Comparison of ENCODE assay signal across 24 mouse cellular contexts in the genomic region with DNA sequence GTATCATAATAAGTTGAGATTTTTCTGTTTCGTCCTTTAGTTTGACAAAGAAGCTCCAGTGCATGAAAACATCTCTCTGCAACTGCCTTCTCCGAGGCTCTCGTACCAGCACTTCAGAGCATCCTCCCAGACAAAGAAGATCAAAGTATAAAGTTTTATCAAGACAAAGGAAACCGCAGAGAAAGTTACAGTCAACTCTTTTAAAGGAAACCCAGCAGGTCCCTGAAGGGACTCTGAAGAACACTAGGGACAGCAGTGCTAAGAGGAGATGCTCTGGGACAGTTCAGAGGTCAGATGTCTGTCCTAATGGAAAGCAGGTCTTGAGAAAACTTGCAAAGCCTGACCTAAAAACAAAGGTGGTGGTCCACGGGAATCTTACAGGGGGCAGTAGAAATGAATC. TPM values are rescaled to one million over a fixed set of nuclear protein-coding genes. Genes with fewer than 3 reads are reported as not detected.
DNase-seq lines count a peak whose midpoint lies in the region; ATAC-seq and TF ChIP-seq lines count a peak whose summit lies in the region.
"Had no signal": no experiment of that assay in that cellular context is flagged by ENCODE, and none has a peak within 500 bp of the region (broad histone marks: within the 10 kb centered on the region; RNA-seq: fewer than 3 reads in every experiment).

No protein-coding gene starts in this region.

- H3K9ac ChIP-seq in intestine, postnatal 0 days (ENCODE audit: low read depth, low read length) = no peak overlapping the region
- H3K9ac ChIP-seq in intestine, embryonic 16.5 days (ENCODE audit: low read depth, low read length) = no peak overlapping the region
- H3K9ac ChIP-seq: embryonic facial prominence, embryonic 13.5 days; forebrain, embryonic 12.5 days; forebrain, embryonic 15.5 days; hindbrain, embryonic 13.5 days had no signal

- ATAC-seq in intestine, postnatal 0 days = no peak
- no peak for ATAC-seq in intestine, embryonic 16.5 days
- peak; percentile 85 for ATAC-seq in CD4-positive, CD25-positive, alpha-beta regulatory T cell, adult 4 months
- ATAC-seq: forebrain, embryonic 15.5 days; hindbrain, embryonic 16.5 days had no signal

- DNase-seq in induced T-regulatory cell, adult 2 months (ENCODE audit: low read depth) = peak; percentile 59
- no peak for DNase-seq in ovary, postnatal 14 days (ENCODE audit: low spot score)
- DNase-seq in gastrocnemius, postnatal 25 days = no peak
- no peak for DNase-seq in ovary, postnatal 36 days (ENCODE audit: low spot score)
- DNase-seq: adrenal gland, adult 2 months; adrenal gland, postnatal 14 days; cerebellum, adult 11 months; cerebellum, adult 8-10 months; cerebellum, postnatal 10 days; cerebellum, postnatal 36 days; embryo, embryonic 11 days; gastrocnemius, postnatal 10 days; heart, adult 11 months had no signal

- no peaks in the 10 kb centered on the region for H3K9me3 ChIP-seq in intestine, postnatal 0 days (ENCODE audit: control insufficient read depth)
- H3K9me3 ChIP-seq in intestine, embryonic 16.5 days (ENCODE audit: control insufficient read depth, low read length) = no peaks in the 10 kb centered on the region
- H3K9me3 ChIP-seq: embryonic facial prominence, embryonic 10.5 days; embryonic facial prominence, embryonic 13.5 days; forebrain, embryonic 12.5 days; forebrain, embryonic 15.5 days; hindbrain, embryonic 13.5 days had no signal

- no peaks in the 10 kb centered on the region for H3K27me3 ChIP-seq in intestine, postnatal 0 days (replicated peaks; ENCODE audit: control insufficient read depth, insufficient read depth, low read length)
- H3K27me3 ChIP-seq in intestine, embryonic 16.5 days (replicated peaks; ENCODE audit: control insufficient read depth, insufficient read depth, low read length) = no peaks in the 10 kb centered on the region
- H3K27me3 ChIP-seq: embryonic facial prominence, embryonic 13.5 days; forebrain, embryonic 12.5 days; forebrain, embryonic 15.5 days; hindbrain, embryonic 13.5 days had no signal

- H3K4me2 ChIP-seq in intestine, postnatal 0 days (replicated peaks; ENCODE audit: low read depth) = no peak overlapping the region
- H3K4me2 ChIP-seq in intestine, embryonic 16.5 days (ENCODE audit: low read depth, low read length) = no peak overlapping the region
- H3K4me2 ChIP-seq: embryonic facial prominence, embryonic 13.5 days; forebrain, embryonic 12.5 days; forebrain, embryonic 15.5 days; heart, embryonic 11.5 days; hindbrain, embryonic 13.5 days had no signal

- H3K36me3 ChIP-seq in intestine, postnatal 0 days (ENCODE audit: control insufficient read depth, insufficient read depth) = peaks cover 70% of the 10 kb centered on the region
- H3K36me3 ChIP-seq in intestine, embryonic 16.5 days (ENCODE audit: control insufficient read depth, insufficient read depth, low read length) = peaks cover 17% of the 10 kb centered on the region

- TF ChIP-seq CTCF in intestine, postnatal 0 days (IDR thresholded peaks at IDR 0.05; ENCODE audit: low read depth) = no peak

- no peaks in the 10 kb centered on the region for H3K4me1 ChIP-seq in intestine, postnatal 0 days (replicated peaks; ENCODE audit: control insufficient read depth, insufficient read depth, low read length)
- no peaks in the 10 kb centered on the region for H3K4me1 ChIP-seq in intestine, embryonic 16.5 days (ENCODE audit: control insufficient read depth, insufficient read depth, low read length)
- H3K4me1 ChIP-seq: embryonic facial prominence, embryonic 10.5 days; embryonic facial prominence, embryonic 13.5 days; forebrain, embryonic 12.5 days; forebrain, embryonic 15.5 days; hindbrain, embryonic 13.5 days had no signal

- no peak overlapping the region for H3K4me3 ChIP-seq in intestine, postnatal 0 days (ENCODE audit: low read depth, low read length)
- H3K4me3 ChIP-seq in intestine, embryonic 16.5 days (ENCODE audit: low read length) = no peak overlapping the region
- H3K4me3 ChIP-seq: embryonic facial prominence, embryonic 10.5 days; embryonic facial prominence, embryonic 13.5 days; erythroblast, embryonic 14.5 days; forebrain, embryonic 12.5 days; forebrain, embryonic 15.5 days; hindbrain, embryonic 13.5 days had no signal

- 0 out of 2 replicates have a peak overlapping the region, but pooled peaks have one; percentile 3 for H3K27ac ChIP-seq in intestine, postnatal 0 days (ENCODE audit: low read depth, low read length)
- H3K27ac ChIP-seq in intestine, embryonic 16.5 days (ENCODE audit: low read length) = no peak overlapping the region
- H3K27ac ChIP-seq: embryonic facial prominence, embryonic 10.5 days; embryonic facial prominence, embryonic 13.5 days; forebrain, embryonic 12.5 days; forebrain, embryonic 15.5 days; hindbrain, embryonic 13.5 days had no signal

- 88% methylated on average over 5 of the region's 5 CpGs for WGBS in intestine, postnatal 0 days
- WGBS in intestine, embryonic 16.5 days = 90% methylated on average over 5 of the region's 5 CpGs

RNA-seq across cellular contexts. Expression of a gene that starts 10.5 kb away (rescaled TPM):
- polyA plus RNA-seq in intestine, postnatal 0 days (2015; fragmentation: Nextera tagmentation; extraction: Ambion mirVana) = 21.5 and 24.5 TPM in 2 replicates
- polyA plus RNA-seq in intestine, embryonic 16.5 days (2015; fragmentation: Nextera tagmentation; extraction: Ambion mirVana) = 29.1 and 34.0 TPM in 2 replicates
- polyA plus RNA-seq in CD4-positive, CD25-positive, alpha-beta regulatory T cell, adult 4 months (2017; shearing (Covaris generic)) = 10 to 100 TPM; 36.4 to 41.7 TPM
- total RNA-seq in gastrocnemius, postnatal 25 days (2021) = 10 to 100 TPM in 1 of 2 experiments, 1 to 10 TPM in 1; 9.7 to 10.9 TPM

RNA-seq across cellular contexts. Expression of a gene that starts 11.6 kb away (rescaled TPM):
- 2.2 and 2.3 TPM in 2 replicates for polyA plus RNA-seq in intestine, postnatal 0 days (2015; fragmentation: Nextera tagmentation; extraction: Ambion mirVana)
- 5.7 and 6.7 TPM in 2 replicates for polyA plus RNA-seq in intestine, embryonic 16.5 days (2015; fragmentation: Nextera tagmentation; extraction: Ambion mirVana)
- 10 to 100 TPM in 1 of 2 experiments, 1 to 10 TPM in 1; 7.5 to 10.1 TPM for polyA plus RNA-seq in CD4-positive, CD25-positive, alpha-beta regulatory T cell, adult 4 months (2017; shearing (Covaris generic))
- 1 to 10 TPM; 3.2 to 4.3 TPM for total RNA-seq in gastrocnemius, postnatal 25 days (2021)

RNA-seq across cellular contexts. Expression of a gene that starts 29.9 kb away (rescaled TPM):
- polyA plus RNA-seq in intestine, postnatal 0 days (2015; fragmentation: Nextera tagmentation; extraction: Ambion mirVana) = 0.56 and 0.69 TPM in 2 replicates
- polyA plus RNA-seq in intestine, embryonic 16.5 days (2015; fragmentation: Nextera tagmentation; extraction: Ambion mirVana) = 1.1 and 1.2 TPM in 2 replicates
- 10 to 100 TPM; 63.7 to 66.0 TPM for polyA plus RNA-seq in CD4-positive, CD25-positive, alpha-beta regulatory T cell, adult 4 months (2017; shearing (Covaris generic))
- under 1 TPM in 1 of 2 experiments, not detected in 1; 0.11 TPM for total RNA-seq in gastrocnemius, postnatal 25 days (2021)
- polyA plus RNA-seq: erythroblast, embryonic 14.5 days had no signal

Comparison
In these comparisons a context has a peak if more than half of its experiments do, and no peak if none do; other contexts are left out.
1. RNA of a gene that starts 29.9 kb away (polyA plus RNA-seq): 63.7 to 66.0 TPM in CD4-positive, CD25-positive, alpha-beta regulatory T cell, adult 4 months; 1.1 to 1.2 TPM in intestine, embryonic 16.5 days and 0.56 to 0.69 TPM in intestine, postnatal 0 days; every median in the first group is over 10 times any median in the second.